Mouse (Mus musculus): ENCODE data around the gene Atp7b.

Gene Atp7b

GRCm38 (mm10) chr8:22059821-22060445 lies at the start of gene Atp7b:
Gene Atp7b (minus strand): TSS chr8:22060305.
- no peak for DNase-seq (ENCODE audit: low spot score in 2 of 2)

- DNase-seq (ENCODE audit: low spot score in 2 of 2), result no peak
These were observed 46.9 kb upstream of the Atp7b start for GRCm38 (mm10) chr8:22107020-22107419.

- no peak for DNase-seq (ENCODE audit: low spot score in 2 of 2)
These were observed 31.5 kb upstream of the Atp7b start for GRCm38 (mm10) chr8:22091568-22091967.

- DNase-seq (ENCODE audit: low spot score in 2 of 2), result no peak
These were observed 29.1 kb upstream of the Atp7b start for GRCm38 (mm10) chr8:22089226-22089625.

- peak in 1 of 2 experiments; percentile 2 for DNase-seq (ENCODE audit: low spot score in 2 of 2)
These were observed 19.4 kb upstream of the Atp7b start for GRCm38 (mm10) chr8:22079313-22080007.

GRCm38 (mm10) chr8:22061126-22061525 lies 1.0 kb upstream of the Atp7b start:
- no peak for DNase-seq (ENCODE audit: low spot score in 2 of 2)

GRCm38 (mm10) chr8:22060446-22060889 lies 363 bp upstream of the Atp7b start, which contains the start of gene Alg11:
Gene Alg11 (plus strand): TSS chr8:22060721.
- DNase-seq (ENCODE audit: low spot score in 2 of 2), result peak; percentile 93 to 96

GRCm38 (mm10) chr8:22059153-22059738 lies 859 bp downstream of the Atp7b start:
- DNase-seq (ENCODE audit: low spot score in 2 of 2), result no peak

GRCm38 (mm10) chr8:22058368-22058767 lies 1.7 kb downstream of the Atp7b start:
- no peak for DNase-seq (ENCODE audit: low spot score in 2 of 2)

- DNase-seq (ENCODE audit: low spot score in 2 of 2), result no peak
These were observed 3.3 kb downstream of the Atp7b start for GRCm38 (mm10) chr8:22056850-22057249.

GRCm38 (mm10) chr8:22055492-22055877 lies 4.6 kb downstream of the Atp7b start:
- no peak for DNase-seq (ENCODE audit: low spot score in 2 of 2)

GRCm38 (mm10) chr8:22054674-22055491 lies 5.2 kb downstream of the Atp7b start:
- no peak for DNase-seq (ENCODE audit: low spot score in 2 of 2)

GRCm38 (mm10) chr8:22047699-22048464 lies 12.2 kb downstream of the Atp7b start:
- DNase-seq (ENCODE audit: low spot score in 2 of 2), result no peak

- no peak for DNase-seq (ENCODE audit: low spot score in 2 of 2)
These were observed 16.4 kb downstream of the Atp7b start for GRCm38 (mm10) chr8:22043706-22044105.

- no peak for DNase-seq (ENCODE audit: low spot score in 2 of 2)
These were observed 17.6 kb downstream of the Atp7b start for GRCm38 (mm10) chr8:22042515-22042914.

GRCm38 (mm10) chr8:22040153-22040509 lies 20.0 kb downstream of the Atp7b start:
- no peak for DNase-seq (ENCODE audit: low spot score in 2 of 2)

GRCm38 (mm10) chr8:22039468-22040152 lies 20.5 kb downstream of the Atp7b start:
- DNase-seq (ENCODE audit: low spot score in 2 of 2), result no peak

- no peak for DNase-seq (ENCODE audit: low spot score in 2 of 2)
These were observed 23.1 kb downstream of the Atp7b start for GRCm38 (mm10) chr8:22037022-22037421.

GRCm38 (mm10) chr8:22036137-22036536 lies 24.0 kb downstream of the Atp7b start:
- DNase-seq (ENCODE audit: low spot score in 2 of 2), result no peak

GRCm38 (mm10) chr8:22030990-22031389 lies 29.1 kb downstream of the Atp7b start:
- no peak for DNase-seq (ENCODE audit: low spot score in 2 of 2)

GRCm38 (mm10) chr8:22028973-22029372 lies 31.1 kb downstream of the Atp7b start:
- no peak for DNase-seq (ENCODE audit: low spot score in 2 of 2)

All from urinary bladder, postnatal 4 days (tissue).